Mouse (Mus musculus) inflammation-experienced regulatory T-cells, adult 6 months (primary cell): ENCODE measurements around the gene Itpr1. TPM values are rescaled to one million over a fixed set of nuclear protein-coding genes. Genes with fewer than 3 reads are reported as not detected.

Experiments used
- ATAC-seq: one replicate; pipeline ENCODE4 v1.8.0; 2017
- polyA plus RNA-seq, 3 experiments: library from polyadenylated mRNA; unstranded; fragments of 100-300 nt; shearing (Covaris generic); gene quantifications; one replicate each; pipeline ENCODE4 v1.2.1; 2017

Itpr1 gene
- 10 to 100 TPM; 15.3 to 18.8 (median 17.0) TPM for polyA plus RNA-seq

DNA sequence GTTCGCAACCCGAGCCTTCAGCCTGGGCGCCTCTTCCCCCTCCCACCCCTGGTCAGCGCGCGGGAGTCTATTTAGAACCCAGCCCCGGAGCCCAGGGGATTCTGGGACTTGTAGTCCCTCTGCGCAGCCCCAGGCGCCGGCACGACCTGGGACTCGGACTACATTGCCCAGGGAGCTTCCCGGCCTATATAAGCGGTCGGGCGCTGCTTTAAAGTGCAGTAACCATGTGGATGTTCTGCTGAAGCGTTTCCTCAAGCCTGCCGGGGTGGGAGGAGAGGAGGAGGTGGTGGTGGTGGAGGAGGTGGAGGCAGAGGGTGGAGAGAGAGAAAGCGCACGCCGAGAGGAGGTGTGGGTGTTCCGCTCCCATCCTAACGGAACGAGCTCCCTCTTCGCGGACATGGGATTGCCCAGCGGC lies at the start of gene Itpr1:
Gene Itpr1, plus strand, starts transcription at position 216 of the 415 bp plus-strand sequence.
- ATAC-seq = peak; percentile 97

DNA sequence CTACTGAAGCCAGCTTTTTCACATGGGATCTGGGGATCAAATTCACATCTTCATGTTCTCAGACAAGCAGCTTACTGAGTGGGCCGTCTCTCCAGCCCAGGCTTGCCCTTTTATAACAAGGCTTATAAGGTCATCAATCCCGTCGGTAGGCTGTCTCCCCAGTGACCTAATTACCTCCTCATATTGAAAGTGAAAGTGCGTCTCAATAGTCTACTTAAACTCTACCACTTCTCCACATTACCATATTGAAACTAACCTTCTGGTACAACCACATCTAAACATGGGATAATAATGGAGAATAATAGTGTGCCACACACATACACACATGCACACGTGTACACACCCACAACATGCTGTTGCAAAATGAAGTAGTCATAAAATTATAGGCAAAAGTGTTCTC lies 48.0 kb upstream of the Itpr1 start:
- peak; percentile 90 for ATAC-seq

DNA sequence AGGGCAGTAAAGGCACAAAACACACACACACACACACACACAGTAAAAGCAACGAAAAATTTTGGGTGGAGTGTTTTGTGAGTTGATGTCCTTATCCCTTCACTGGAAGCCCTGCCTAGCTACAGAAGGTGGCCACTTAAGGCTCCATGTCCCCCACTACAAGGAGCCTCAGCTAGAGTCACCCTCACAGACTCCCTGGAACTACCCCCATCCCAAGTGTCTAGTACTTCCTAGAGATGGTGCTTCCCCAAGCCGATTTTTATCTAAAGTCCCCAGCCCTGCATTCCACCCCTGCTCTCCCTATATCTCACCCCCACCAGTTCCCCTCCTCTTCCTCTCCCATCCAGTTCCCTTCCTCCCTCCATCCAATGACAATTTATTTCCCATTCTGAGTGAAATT lies 47.3 kb upstream of the Itpr1 start:
- ATAC-seq = no peak

DNA sequence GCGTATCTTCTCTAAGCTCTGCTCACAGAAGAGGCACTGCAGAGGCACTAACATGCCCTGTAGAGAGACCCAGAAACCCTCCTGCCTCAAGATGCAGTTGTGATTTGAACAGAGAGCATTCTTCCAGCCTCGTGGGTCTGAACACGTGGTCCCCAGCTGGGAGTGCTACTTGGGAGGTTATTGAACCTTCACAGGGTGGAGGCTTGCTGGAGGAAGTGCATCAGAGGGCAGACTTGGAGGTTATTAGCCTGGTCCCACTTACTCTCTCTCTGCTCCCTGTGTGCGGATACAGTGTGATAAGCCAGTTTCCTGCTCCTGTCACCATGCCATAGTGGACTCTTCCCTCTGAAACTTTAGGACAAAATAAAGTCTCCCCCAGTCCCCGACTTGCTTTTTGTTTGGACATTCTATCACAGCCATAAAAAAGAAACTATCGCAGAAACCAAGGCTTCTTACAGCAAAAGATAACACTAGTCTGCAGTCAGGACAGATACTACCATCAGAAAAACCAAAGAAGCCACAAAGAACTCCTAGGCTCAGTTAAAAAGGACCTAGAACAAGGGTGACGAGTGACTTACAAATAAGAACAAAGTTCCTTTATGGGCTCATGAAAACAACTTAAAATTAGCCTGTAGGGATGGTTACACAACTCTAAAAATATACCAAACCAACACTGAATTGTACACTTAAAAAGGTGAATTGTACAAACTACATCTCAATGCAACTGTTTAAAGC lies 44.8 kb upstream of the Itpr1 start:
- peak; percentile 12 for ATAC-seq

DNA sequence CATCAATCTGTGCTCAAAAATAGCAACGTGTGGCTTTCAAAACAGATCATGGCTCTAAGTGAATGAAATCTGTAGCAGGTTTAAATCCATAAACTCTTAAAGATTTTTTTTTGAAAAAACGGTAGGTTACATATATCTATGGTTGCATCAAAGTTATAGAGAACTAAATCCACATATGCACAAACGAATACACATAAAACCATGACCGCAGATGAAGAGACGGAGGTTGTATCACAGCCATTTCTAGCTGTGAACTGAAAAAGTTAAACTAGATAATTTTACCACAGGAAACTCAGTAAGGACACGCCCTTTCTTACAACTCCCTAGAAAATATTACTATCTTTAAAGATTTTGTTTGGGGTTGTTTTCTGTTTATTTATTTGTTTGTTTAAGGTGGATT lies 44.2 kb upstream of the Itpr1 start:
- ATAC-seq = peak; percentile 15

DNA sequence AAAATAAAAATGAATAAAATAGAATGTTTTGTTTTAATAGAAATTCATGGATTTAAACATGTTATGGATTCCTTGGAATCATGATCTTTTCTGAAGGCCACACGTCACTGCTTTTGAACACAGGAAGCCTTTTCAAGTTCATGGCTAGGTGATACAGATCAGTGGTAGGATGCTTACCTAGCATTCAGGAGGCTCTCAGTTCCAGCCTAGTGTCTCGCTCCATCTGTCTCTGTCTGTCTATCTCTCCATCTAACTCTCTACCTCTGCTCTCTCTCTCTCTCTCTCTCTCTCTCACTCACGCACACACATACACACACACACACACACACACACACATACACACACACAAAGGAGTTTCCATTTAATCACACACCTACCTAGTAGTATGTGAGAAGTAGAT lies 43.4 kb upstream of the Itpr1 start:
- peak; percentile 34 for ATAC-seq

DNA sequence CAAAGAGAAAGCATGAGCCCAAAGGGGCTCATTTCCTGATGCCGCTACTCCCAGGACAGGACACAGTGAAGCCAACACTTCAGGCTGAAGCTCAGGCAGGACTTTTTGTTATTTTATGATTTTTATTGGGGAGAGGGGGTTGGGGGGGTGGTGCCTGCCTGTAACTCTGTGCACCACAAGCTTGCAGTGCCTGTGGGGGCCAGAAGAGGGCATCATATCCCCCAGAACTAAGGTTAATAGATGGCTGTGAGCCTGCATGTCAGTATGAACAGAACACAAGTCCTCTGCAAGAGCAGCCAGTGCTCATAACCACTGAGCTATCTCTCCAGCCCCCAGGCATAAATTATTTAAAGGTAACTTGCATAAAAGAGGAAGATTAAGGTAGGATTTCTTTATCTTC lies 40.7 kb upstream of the Itpr1 start:
- no peak for ATAC-seq

DNA sequence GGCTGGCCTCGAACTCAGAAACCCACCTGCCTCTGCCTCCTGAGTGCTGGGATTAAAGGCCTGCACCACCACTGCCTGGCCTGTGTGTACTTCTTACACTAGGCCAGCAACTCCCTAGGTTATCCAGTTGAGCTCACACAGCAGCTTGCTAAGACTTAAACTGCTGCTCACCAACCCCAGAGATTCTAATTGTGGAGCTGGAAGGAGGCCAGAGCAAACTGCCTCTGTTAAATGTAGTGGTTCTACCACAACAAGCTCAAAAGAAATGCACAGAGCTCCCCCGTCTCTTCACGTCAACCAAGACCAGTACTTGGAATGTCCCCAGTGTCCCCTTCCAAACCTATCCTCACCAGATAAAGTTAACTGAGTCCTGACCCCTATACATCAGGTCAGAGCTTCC lies 38.7 kb upstream of the Itpr1 start:
- ATAC-seq = no peak

DNA sequence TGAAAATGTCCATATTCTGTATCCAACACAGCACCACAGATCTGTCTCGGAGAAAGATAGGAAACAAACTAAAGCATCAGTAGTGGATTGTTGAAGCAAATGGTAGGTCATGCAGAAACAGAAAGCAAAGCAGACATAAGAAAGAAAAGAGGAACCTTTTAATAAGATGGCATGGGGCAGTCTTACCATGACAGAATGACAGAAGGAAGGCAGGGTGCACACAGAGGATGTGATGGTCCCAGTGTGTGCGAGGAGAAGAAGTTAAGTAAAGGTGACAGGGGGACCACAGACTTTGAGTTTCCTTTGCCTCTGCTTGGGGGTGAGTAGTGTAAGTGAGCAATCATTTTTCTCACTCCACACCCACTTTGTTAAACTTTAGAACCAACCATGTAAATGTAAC lies 33.8 kb upstream of the Itpr1 start:
- ATAC-seq = no peak

DNA sequence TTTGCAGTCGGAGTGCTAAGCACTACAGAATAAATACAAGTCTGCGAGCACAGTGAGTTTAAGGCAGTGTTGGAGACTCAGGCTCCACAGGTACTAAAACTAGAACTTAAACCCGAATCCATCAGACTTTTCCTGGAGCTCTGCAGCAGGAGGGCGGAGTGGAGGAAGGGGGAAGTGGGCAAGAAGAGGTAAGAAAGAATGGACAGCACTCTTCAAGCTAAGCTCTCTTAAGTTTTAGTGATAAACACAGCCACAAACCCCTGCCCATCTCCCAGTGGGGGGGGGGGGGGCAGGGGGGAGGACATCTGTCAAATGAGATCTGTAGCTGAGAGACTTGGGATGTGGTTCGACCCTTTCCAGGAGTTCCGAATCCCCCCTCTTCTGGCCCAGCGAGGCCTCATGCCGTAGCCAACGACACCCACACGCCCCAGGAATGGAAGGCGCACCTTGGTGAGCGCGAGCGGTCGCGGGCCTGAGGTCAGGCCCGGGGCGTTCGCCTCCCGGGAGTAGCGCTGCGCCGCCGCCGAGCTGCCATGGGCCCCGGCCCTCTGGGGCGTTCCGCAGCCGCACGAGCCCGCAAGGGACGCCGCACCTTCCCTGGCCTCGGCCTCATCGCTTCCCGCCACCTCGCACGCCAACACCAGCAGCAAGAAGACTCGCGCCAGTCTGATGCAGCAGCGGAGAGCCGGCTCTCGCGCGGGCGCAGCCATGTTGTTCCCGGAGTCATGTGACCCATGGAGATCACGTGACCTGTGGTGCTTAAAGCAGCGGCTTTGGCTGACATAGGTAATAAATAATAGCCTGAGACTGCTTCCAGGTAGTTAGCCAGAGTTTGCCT lies 27.8 kb upstream of the Itpr1 start, which contains the start of gene Sumf1:
Gene Sumf1, minus strand, starts transcription at position 736 of the 838 bp plus-strand sequence.
- ATAC-seq = peak; percentile 97

DNA sequence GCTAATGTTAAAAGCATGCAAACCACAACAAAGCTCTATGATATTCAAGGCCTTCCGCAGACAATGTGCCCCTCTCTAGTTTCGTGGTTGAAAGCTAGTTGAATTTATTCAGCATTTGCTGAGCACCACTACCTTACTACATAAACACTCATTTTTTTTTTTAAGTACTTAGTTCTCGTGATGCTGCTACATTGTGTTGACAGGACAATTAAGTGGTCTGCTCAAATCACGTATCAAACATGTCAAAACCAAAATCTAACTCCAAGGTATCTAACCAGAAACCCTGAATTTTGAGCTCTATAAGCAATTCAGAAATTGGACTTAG lies 27.2 kb upstream of the Itpr1 start:
- no peak for ATAC-seq

DNA sequence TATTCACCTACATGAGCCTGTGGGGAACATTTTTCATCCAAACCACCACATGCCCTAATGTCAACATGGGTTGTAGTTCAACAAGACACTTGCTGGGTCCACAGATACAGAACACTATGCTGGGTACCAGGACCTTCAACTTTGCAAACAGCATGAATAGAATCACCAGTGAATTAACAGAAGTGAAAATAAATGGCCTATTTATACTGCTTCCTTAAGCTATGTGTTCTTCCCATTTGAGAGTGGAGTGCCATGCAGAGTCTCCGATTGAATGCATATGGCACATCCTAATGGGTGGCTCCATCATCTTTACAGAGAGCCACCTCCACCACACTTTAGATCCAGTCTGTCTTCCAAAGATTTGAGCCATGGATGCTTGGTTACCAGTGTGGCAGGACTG lies 22.2 kb upstream of the Itpr1 start:
- no peak for ATAC-seq

DNA sequence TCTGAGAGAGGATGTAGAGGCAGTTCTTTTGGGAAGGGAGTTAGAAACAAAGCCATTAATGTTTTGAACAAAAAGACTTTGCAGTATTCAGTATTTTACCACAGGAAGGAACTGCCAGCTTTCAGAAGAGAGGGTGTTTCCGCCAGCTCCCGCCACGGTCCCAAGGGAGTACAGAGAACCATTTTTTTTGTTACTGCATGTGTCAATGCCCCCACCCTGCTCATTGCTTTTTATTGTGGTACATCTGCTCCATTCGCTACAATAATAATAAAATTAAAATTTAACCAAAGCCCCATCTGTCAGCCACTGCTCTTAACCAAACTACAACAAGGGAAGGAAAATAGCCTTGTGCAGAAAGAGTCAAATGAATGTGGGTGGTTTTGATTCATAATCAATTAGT lies 20.3 kb upstream of the Itpr1 start:
- no peak for ATAC-seq

DNA sequence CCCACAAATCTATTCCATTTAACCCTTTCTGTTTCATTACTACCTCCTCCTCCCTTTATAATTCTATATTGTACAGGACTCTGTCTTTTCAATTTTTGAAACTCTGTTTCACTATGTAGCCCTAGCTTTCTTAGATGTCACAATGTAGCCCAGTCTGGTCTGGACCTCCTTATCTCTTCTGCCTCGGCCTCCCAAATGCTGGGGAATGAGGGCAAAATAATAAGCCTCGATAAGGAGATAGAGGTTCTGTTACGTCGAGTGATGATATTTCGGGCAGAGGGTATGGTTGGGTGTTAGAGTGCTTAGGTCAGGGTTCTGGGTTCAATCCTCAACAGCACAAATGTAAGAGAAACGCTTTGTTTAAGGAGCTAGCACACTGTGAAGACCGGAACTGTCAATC lies 16.2 kb upstream of the Itpr1 start:
- no peak for ATAC-seq

DNA sequence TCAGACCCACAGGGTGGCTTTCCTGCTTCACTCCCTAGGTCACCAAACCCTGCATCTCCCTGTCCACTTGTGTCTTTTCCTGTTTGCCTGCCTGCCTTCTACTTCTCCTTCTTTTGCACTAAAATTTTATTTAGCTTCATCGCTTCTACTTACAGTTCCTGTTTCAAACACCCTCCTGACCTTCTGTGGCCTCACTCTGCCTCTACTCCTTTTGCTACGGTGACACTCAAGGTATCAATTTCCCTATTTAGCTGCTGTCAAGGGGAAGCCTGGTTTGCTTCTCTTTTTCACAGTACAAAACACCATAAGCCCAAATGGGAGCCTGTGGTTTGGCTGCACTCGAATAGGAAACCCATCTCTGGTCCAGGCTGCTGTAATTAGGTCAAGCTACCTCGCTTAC lies 15.8 kb upstream of the Itpr1 start:
- no peak for ATAC-seq

DNA sequence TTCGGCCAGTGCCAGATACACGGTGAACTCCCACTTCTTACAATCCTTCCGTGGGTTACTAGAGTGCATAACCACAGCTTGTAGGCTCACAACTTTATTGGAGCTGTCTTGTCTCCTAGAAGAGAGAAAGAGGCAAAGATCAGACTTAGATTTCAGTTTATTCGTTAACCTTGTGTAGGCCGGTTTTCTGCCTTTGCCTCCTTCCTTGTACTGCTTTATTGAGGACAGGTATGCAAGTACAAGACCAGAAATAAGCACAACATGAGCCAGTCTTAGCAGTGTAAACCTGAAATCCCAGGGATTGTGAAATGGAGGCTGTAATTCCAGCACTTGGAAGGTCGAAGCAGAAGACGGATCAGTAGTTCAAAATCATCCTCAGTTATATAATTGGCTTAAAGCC lies 14.6 kb upstream of the Itpr1 start:
- no peak for ATAC-seq

DNA sequence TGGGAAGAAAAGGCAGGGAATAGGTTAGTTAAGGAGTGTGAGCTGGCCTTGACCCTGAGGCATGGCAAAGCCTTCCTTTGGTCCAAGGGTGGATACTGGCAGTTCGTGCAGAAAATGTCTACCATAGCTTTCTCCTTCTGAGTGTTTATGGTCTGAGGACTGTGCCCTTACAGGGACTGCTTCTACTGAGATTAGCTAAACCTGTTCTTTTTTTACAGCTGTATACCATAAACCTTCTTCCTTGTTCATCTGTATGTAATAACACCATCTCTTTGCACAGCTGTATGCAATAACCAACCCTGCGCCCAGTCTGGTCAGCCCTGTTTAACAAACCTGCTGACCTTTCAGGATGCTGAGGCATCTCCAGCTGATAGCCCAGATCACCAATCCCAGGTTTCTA lies 8.6 kb upstream of the Itpr1 start:
- ATAC-seq = no peak

DNA sequence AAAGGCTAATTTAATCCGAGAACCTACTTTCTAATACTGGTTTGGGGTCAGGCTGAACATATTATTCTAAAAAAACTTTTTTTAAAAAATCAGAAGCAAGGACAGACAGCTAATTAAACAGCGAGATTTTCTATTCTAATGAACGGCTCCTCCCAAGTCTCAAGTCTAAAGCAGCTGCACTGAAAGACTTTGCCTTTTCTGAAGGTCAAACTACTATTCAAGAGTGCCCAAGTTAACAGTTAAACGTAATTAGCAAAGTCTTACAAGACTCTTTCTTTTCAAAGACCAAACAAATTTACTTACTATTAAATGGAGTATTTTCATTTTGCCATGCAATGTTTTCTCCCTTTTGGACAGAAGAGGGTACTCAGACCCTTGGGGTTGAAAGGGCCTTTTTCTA lies 6.8 kb upstream of the Itpr1 start:
- ATAC-seq = no peak

DNA sequence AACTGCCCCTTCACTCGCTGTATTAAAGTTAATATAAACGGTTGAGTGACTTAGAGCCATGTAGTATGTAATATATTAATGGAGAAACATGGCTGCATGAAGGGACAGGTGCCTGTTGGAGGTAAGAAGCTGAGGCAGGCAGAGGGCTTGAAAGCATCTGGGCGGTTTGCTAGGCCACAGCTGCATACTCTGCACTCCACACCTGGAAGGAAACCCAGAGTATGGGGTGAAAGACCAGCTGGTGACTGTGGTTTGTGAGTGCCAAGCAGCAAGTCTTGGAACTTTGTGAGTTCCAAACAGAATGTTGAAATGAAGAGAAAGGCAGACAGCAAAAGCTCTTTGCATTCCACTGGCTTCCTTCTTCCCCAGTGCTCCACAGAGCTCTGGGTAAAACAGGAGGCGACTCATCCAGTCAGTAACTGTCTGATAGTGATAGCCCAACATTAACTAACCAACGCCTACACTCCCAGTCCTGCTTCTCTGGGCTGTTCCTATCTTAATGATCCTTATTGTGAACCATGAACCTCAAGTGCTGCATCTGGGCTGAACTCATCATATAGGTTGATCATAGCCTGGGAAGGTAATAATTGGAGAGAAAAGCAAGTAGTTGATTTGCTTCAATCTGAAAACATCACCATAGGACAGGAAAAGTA lies 5.9 kb upstream of the Itpr1 start:
- ATAC-seq = no peak

DNA sequence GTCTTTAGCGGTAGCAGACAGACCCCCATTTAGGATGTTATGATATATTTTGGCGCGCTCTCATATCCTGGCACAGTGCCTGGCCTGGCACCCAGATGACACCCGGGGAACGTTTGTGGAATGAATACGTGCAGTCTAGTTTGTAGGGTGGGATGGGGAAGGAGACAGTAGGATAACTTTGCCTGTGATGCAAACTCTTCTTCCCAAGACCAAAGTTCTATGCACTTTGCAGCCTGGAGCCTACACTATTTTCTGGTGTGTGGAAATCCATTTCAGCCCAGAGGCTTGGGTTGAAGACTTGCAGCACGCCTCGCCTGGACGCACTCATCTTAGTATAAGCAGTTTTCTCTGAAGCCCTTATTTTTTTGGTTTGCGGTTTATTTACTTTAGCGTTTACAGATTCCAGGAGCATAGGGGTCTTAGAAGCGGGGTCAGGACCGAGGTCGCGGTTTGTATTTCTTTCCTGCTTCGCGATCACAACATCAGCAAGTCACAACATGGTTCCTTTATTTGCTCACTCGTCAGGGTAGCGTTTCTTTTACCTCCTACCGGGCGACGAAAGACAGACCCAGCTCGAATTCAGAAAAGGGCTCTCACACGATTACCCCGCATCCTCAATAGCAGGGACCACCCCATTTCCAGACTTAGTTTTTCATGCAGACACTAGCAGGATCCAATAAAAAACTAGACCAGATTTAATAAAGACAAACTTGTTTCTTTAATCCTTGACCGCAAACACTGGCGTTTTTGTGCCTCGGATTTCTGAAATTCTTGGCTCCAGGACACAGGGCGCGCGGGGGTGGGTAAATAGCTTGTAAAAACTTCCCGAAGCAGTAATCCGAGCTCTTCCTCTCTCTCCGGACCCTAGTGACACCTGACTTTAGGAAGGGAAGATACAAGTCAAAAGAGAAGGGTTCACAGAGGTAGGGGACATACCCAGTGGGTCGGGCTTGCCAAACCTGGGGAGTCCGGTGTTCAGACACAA lies 708 bp upstream of the Itpr1 start:
- ATAC-seq = peak; percentile 20

DNA sequence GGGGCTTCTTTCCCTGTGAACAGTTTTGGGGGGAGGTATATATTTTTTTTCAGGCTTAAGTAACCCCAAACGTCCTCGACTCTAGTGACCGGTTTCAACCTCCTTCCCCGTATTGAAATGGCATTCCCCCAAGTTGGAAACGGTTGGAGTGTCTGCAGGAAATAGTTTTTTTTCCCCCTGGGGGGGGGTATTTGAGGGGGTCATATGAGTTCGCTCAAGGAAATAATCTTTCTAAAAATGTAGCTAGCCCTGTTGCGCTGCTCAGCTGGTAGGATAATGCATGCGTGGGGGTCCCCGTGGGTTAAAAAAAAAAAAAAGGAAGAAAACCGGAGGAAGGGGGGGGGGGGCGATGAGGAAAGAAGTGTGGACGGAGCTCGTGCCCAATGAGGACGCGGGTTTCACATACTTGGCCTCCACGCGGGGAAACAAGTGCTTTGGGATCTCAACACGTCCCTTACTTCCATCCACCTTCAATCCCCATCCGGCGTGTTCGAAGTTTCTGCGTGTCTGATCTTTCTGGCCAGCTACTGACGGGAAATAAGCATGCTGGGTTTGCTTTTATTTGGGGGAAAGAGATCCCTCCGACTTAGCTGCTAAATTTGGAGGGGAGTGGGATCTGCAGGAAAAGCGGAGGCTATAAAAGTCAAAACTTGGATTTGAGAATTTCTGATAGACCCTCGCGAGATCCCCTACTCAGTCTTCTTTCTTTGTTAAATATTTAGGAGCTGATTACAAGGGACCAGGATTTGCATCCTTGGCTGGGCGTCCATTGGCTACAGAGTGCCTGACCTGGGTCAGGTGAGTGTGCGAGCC lies 791 bp downstream of the Itpr1 start:
- ATAC-seq = no peak
